Comparison of ENCODE assay signal across 8 mouse cellular contexts in genomic region chr17:88064347-88065030, GRCm38 (mm10). TPM values are rescaled to one million over a fixed set of nuclear protein-coding genes. Genes with fewer than 3 reads are reported as not detected.
DNase-seq lines count a peak whose midpoint lies in the region; ATAC-seq and TF ChIP-seq lines count a peak whose summit lies in the region.

No protein-coding gene starts in this region.

- no peaks in the 10 kb centered on the region for H3K9me3 ChIP-seq in ES-E14 (ENCODE audit: control insufficient read depth, insufficient read depth, low read depth, low read length)
- H3K9me3 ChIP-seq in forebrain, embryonic 15.5 days: no peaks in the 10 kb centered on the region
- H3K9me3 ChIP-seq in lung, embryonic 14.5 days (ENCODE audit: low read depth, low read length): no peaks in the 10 kb centered on the region

- TF ChIP-seq CTCF in lung, embryonic 14.5 days (IDR thresholded peaks at IDR 0.05; ENCODE audit: low read depth): no peak
- no peak for TF ChIP-seq CTCF in olfactory bulb, adult 2 months (IDR thresholded peaks at IDR 0.05; ENCODE audit: insufficient read depth, low read depth, low read length)

- peaks cover 2 to 3% of the 10 kb centered on the region in 2 experiments; a peak in 2 of 4 replicates for H3K4me1 ChIP-seq in ES-E14 (ENCODE audit: control insufficient read depth in 2 of 2, insufficient read depth in 2 of 2, low read length in 2 of 2, poor library complexity in 1 of 2)
- H3K4me1 ChIP-seq in forebrain, embryonic 15.5 days: peaks cover 25% of the 10 kb centered on the region
- peaks cover 3% of the 10 kb centered on the region; the same call in 1 of the 2 replicates for H3K4me1 ChIP-seq in lung, embryonic 14.5 days (ENCODE audit: insufficient read depth)
- no peaks in the 10 kb centered on the region for H3K4me1 ChIP-seq in olfactory bulb, adult 2 months (ENCODE audit: control insufficient read depth, insufficient read depth, low read length)

- ATAC-seq in cerebellum, adult (ENCODE audit: insufficient number of reproducible peaks, low FRiP score, low TSS enrichment): peak; percentile 15; the same call in 1 of the 2 replicates
- ATAC-seq in forebrain, embryonic 15.5 days (replicated peaks): peak; percentile 21
- ATAC-seq in lung, embryonic 14.5 days (ENCODE audit: insufficient read depth): peak; percentile 8

- no peak for DNase-seq in ES-E14 (ENCODE audit: low read depth, low spot score)
- peak; percentile 61 to 75 for DNase-seq in heart, postnatal 36 days
- DNase-seq in layer of hippocampus, adult 8-10 months (ENCODE audit: low spot score in 2 of 2): peak; percentile 36 to 49
- DNase-seq in lung, embryonic 14.5 days: peak; percentile 65
- DNase-seq in thymus, postnatal 14 days: peak; percentile 78

- H3K4me3 ChIP-seq in ES-E14 (ENCODE audit: insufficient read depth in 1 of 2, low read depth in 1 of 2, low read length in 2 of 2, poor library complexity in 1 of 2, severe bottlenecking in 1 of 2): peak overlapping the region; percentile 92 to 97
- peak overlapping the region; percentile 96 for H3K4me3 ChIP-seq in forebrain, embryonic 15.5 days
- H3K4me3 ChIP-seq in lung, embryonic 14.5 days (ENCODE audit: low read depth, low read length): peak overlapping the region; percentile 98
- peak overlapping the region; percentile 93 for H3K4me3 ChIP-seq in olfactory bulb, adult 2 months (ENCODE audit: insufficient read depth, low read depth, low read length)

- no peak for TF ChIP-seq POLR2A in olfactory bulb, adult 2 months (IDR thresholded peaks at IDR 0.05; ENCODE audit: insufficient read depth, low read depth, low read length)

- intact Hi-C loops in heart, postnatal 36 days (cut with DNase I): loop anchor here (5.0 to 10.0 kb wide), 5 partner anchors 87 to 570 kb away; partner anchors contain the start of genes Foxn2, Msh2 and Msh6

- WGBS in forebrain, embryonic 15.5 days: under 1% methylated on average over 50 of the region's 67 CpGs
- under 1% methylated on average over 44 of the region's 67 CpGs for WGBS in lung, embryonic 14.5 days
- WGBS in olfactory bulb, adult 2 months: 4% methylated on average over 67 of the region's 67 CpGs

- H3K36me3 ChIP-seq in ES-E14 (ENCODE audit: control insufficient read depth, insufficient read depth, low read length, poor library complexity, severe bottlenecking): no peaks in the 10 kb centered on the region
- no peaks in the 10 kb centered on the region for H3K36me3 ChIP-seq in forebrain, embryonic 15.5 days
- H3K36me3 ChIP-seq in lung, embryonic 14.5 days (ENCODE audit: insufficient read depth): no peaks in the 10 kb centered on the region

- peak overlapping the region; percentile 60 for H3K4me2 ChIP-seq in forebrain, embryonic 15.5 days (replicated peaks)
- H3K4me2 ChIP-seq in lung, embryonic 14.5 days: peak overlapping the region; percentile 85

- no peaks in the 10 kb centered on the region for H3K27me3 ChIP-seq in forebrain, embryonic 15.5 days
- H3K27me3 ChIP-seq in lung, embryonic 14.5 days (ENCODE audit: insufficient read depth, low read length): no peaks in the 10 kb centered on the region

- in situ Hi-C loops in ES-E14 (cut with MboI; ENCODE audit: low sequenced_read_pairs in 2 of 2, unreplicated experiment in 2 of 2): no loop called here

- peak overlapping the region; percentile 75 for H3K27ac ChIP-seq in ES-E14 (ENCODE audit: insufficient read depth, low read depth, low read length, poor library complexity, severe bottlenecking)
- peak overlapping the region; percentile 100 for H3K27ac ChIP-seq in forebrain, embryonic 15.5 days (replicated peaks)
- H3K27ac ChIP-seq in lung, embryonic 14.5 days (ENCODE audit: low read depth): peak overlapping the region; percentile 100
- peak overlapping the region; percentile 62 for H3K27ac ChIP-seq in olfactory bulb, adult 2 months (ENCODE audit: insufficient read depth, low read depth, low read length)

- peak overlapping the region; percentile 98 for H3K9ac ChIP-seq in ES-E14 (ENCODE audit: insufficient read depth, low read depth, low read length, poor library complexity, severe bottlenecking)
- peak overlapping the region; percentile 99 for H3K9ac ChIP-seq in forebrain, embryonic 15.5 days (replicated peaks)
- peak overlapping the region; percentile 100 for H3K9ac ChIP-seq in lung, embryonic 14.5 days

TF ChIP-seq in ES-E14, 5 proteins besides CTCF, POLR2A, EP300 and RAD21:
- TF ChIP-seq MAFK (IDR thresholded peaks at IDR 0.05; ENCODE audit: insufficient read depth, low read depth, low read length) (no peak), HCFC1 (IDR thresholded peaks at IDR 0.05; ENCODE audit: borderline replicate concordance, insufficient read depth, low read length) (0 out of 2 replicates have a peak, but pooled peaks have one; percentile 33)

RNA-seq across cellular contexts. Expression of gene Fbxo11, which starts 0.6 kb away (rescaled TPM):
- total RNA-seq in ES-E14 (2012; rRNA removed): 19.0 and 23.5 TPM in 2 replicates
- 35.8 and 35.9 TPM in 2 replicates for polyA plus RNA-seq in forebrain, embryonic 15.5 days (2015; fragmentation: Nextera tagmentation; extraction: Ambion mirVana)
- 10 to 100 TPM; 34.4 to 42.4 TPM for total RNA-seq in heart, postnatal 36 days (2021)
- total RNA-seq in layer of hippocampus, adult 8-10 months (2022): 100 to 1,000 TPM; 109 to 125 (median 118) TPM
- 25.9 and 27.1 TPM in 2 replicates for polyA plus RNA-seq in lung, embryonic 14.5 days (2014; fragmentation: Nextera tagmentation; extraction: Ambion mirVana)
- polyA plus RNA-seq in olfactory bulb, adult 2 months (2012; ENCODE audit: insufficient read depth, insufficient read length, low replicate concordance, missing spikeins): 140 TPM in 1 of 2 replicates, not detected in the other
